Mouse (Mus musculus) MEL (cell line): ENCODE measurements around the gene Hist1h1e. TPM values are rescaled to one million over a fixed set of nuclear protein-coding genes. Genes with fewer than 3 reads are reported as not detected.

Experiments used
- DNase-seq: peaks from one replicate; pipeline ENCODE4 v3.0.0; 2011; ENCODE audit warnings: low read depth, low spot score
- H3K27ac ChIP-seq: 2 replicates; pipeline ENCODE4 v1.5.1; 2012; ENCODE audit warnings: low read depth, mild to moderate bottlenecking, control low read depth, low read length, moderate library complexity; ENCODE audit not compliant: control insufficient read depth
- H3K27me3 ChIP-seq, 2 experiments: fragments of 150-350 bp in 1 of 2; sonication (generic) in 1 of 2; 2 replicates each; pipeline ENCODE4 v1.6.1; 2012; ENCODE audit warnings: low read length in 2 of 2, mild to moderate bottlenecking in 2 of 2, improper control_type of control experiment in 1 of 2, moderate library complexity in 1 of 2; ENCODE audit not compliant: insufficient read depth in 2 of 2, control insufficient read depth in 1 of 2
- H3K36me3 ChIP-seq, 2 experiments: 2 replicates each; pipeline ENCODE4 v1.6.1; 2012 to 2014; ENCODE audit warnings: low read length in 2 of 2, improper control_type of control experiment in 1 of 2, inconsistent platforms in 1 of 2, mild to moderate bottlenecking in 1 of 2; ENCODE audit not compliant: insufficient read depth in 2 of 2, control insufficient read depth in 1 of 2
- H3K4me1 ChIP-seq, 2 experiments: fragments of 150-350 bp in 1 of 2; sonication (generic) in 1 of 2; 2 replicates each; pipeline ENCODE4 v1.6.1; 2012; ENCODE audit warnings: low read length in 2 of 2, improper control_type of control experiment in 1 of 2, mild to moderate bottlenecking in 1 of 2; ENCODE audit not compliant: insufficient read depth in 2 of 2, control insufficient read depth in 1 of 2
- H3K4me3 ChIP-seq, 2 experiments: fragments of 150-350 bp in 1 of 2; sonication (generic) in 1 of 2; 2 replicates each; pipeline ENCODE4 v1.5.1; 2012; ENCODE audit warnings: low read depth in 2 of 2, low read length in 2 of 2, mild to moderate bottlenecking in 2 of 2, moderate library complexity in 2 of 2, control low read depth in 1 of 2, improper control_type of control experiment in 1 of 2; ENCODE audit not compliant: control insufficient read depth in 1 of 2, insufficient read depth in 1 of 2
- H3K79me2 ChIP-seq: 2 replicates; pipeline ENCODE4 v1.6.1; 2012; ENCODE audit warnings: mild to moderate bottlenecking, low read length, moderate library complexity; ENCODE audit not compliant: control insufficient read depth, poor library complexity, insufficient read depth
- H3K9ac ChIP-seq: 2 replicates; pipeline ENCODE4 v1.6.1; 2012; ENCODE audit warnings: low read depth, mild to moderate bottlenecking, control low read depth, low read length, moderate library complexity; ENCODE audit not compliant: control insufficient read depth, poor library complexity, severe bottlenecking
- H3K9me3 ChIP-seq: fragments of 150-350 bp; sonication (generic); replicated peaks from 2 replicates; pipeline ENCODE4 v1.6.1; 2012; ENCODE audit warnings: mild to moderate bottlenecking, low read length, improper control_type of control experiment, moderate library complexity; ENCODE audit not compliant: insufficient read depth
- CHD1 ChIP-seq: IDR thresholded peaks from 2 replicates; pipeline ENCODE4 v1.6.1; 2012; ENCODE audit warnings: low read depth, mild to moderate bottlenecking, inconsistent platforms, low read length, improper control_type of control experiment
- E2F4 ChIP-seq: IDR thresholded peaks from 2 replicates; pipeline ENCODE4 v1.6.1; 2011; ENCODE audit warnings: low read depth, low read length, improper control_type of control experiment, borderline replicate concordance
- ELF1 ChIP-seq: IDR thresholded peaks from 2 replicates; pipeline ENCODE4 v1.6.1; 2014; ENCODE audit warnings: low read depth, mild to moderate bottlenecking, inconsistent platforms, low read length, improper control_type of control experiment, moderate library complexity
- EP300 ChIP-seq, 2 experiments: IDR thresholded peaks; 2 replicates each; pipeline ENCODE4 v1.6.1; 2011; ENCODE audit warnings: improper control_type of control experiment in 2 of 2, low read length in 2 of 2, low read depth in 1 of 2, mild to moderate bottlenecking in 1 of 2
- GATA1 ChIP-seq: IDR thresholded peaks from 2 replicates; pipeline ENCODE4 v1.6.1; 2011; ENCODE audit warnings: low read depth, low read length, improper control_type of control experiment
- KAT2A ChIP-seq: conservative IDR thresholded peaks from 2 replicates; pipeline ENCODE4 v1.6.1; 2012; ENCODE audit warnings: low read depth, low read length, improper control_type of control experiment, inconsistent platforms
- MAX ChIP-seq: IDR thresholded peaks from 2 replicates; pipeline ENCODE4 v1.6.1; 2011; ENCODE audit warnings: low read length, improper control_type of control experiment
- MEF2A ChIP-seq: IDR thresholded peaks from 2 replicates; pipeline ENCODE4 v1.6.1; 2014; ENCODE audit warnings: low read depth, mild to moderate bottlenecking, inconsistent platforms, low read length, improper control_type of control experiment; ENCODE audit not compliant: poor library complexity, insufficient replicate concordance, severe bottlenecking; ENCODE audit errors: extremely low read depth
- MXI1 ChIP-seq: IDR thresholded peaks from 2 replicates; pipeline ENCODE4 v1.6.1; 2011; ENCODE audit warnings: mild to moderate bottlenecking, low read depth, low read length, improper control_type of control experiment
- MYC ChIP-seq: IDR thresholded peaks from 2 replicates; pipeline ENCODE4 v1.6.1; 2011; ENCODE audit warnings: low read depth, mild to moderate bottlenecking, low read length, improper control_type of control experiment, moderate library complexity
- NELFE ChIP-seq: IDR thresholded peaks from 2 replicates; pipeline ENCODE4 v1.6.1; 2011; ENCODE audit warnings: low read depth, low read length, improper control_type of control experiment
- POLR2AphosphoS5 ChIP-seq: IDR thresholded peaks from 2 replicates; pipeline ENCODE4 v1.6.1; 2012; ENCODE audit warnings: low read depth, borderline replicate concordance, mild to moderate bottlenecking, inconsistent platforms, low read length, moderate library complexity, mixed read lengths
- RAD21 ChIP-seq: IDR thresholded peaks from 2 replicates; pipeline ENCODE4 v1.6.1; 2011; ENCODE audit warnings: mild to moderate bottlenecking, low read depth, low read length, improper control_type of control experiment
- SMC3 ChIP-seq: IDR thresholded peaks from 2 replicates; pipeline ENCODE4 v1.6.1; 2011; ENCODE audit warnings: low read depth, low read length, improper control_type of control experiment
- TBP ChIP-seq: IDR thresholded peaks from 2 replicates; pipeline ENCODE4 v1.8.0; 2011; ENCODE audit warnings: low read depth, low read length, improper control_type of control experiment
- USF1 ChIP-seq: IDR thresholded peaks from 2 replicates; pipeline ENCODE4 v1.6.1; 2014; ENCODE audit warnings: low read depth, mild to moderate bottlenecking, inconsistent platforms, low read length, improper control_type of control experiment, moderate library complexity
- ZC3H11A ChIP-seq: IDR thresholded peaks from 2 replicates; pipeline ENCODE4 v1.6.1; 2012; ENCODE audit warnings: low read depth, mild to moderate bottlenecking, inconsistent platforms, low read length, improper control_type of control experiment
- ZKSCAN1 ChIP-seq: IDR thresholded peaks from 2 replicates; pipeline ENCODE4 v1.6.1; 2012; ENCODE audit warnings: low read depth, mild to moderate bottlenecking, inconsistent platforms, low read length, improper control_type of control experiment, moderate library complexity
- polyA plus RNA-seq, 2 experiments: library from polyadenylated mRNA; stranded (reverse) in 1 of 2; unstranded in 1 of 2; fragments of >175 nt in 1 of 2; fragments of >200 nt in 1 of 2; gene quantifications; 2 replicates each; pipeline versions ENCODE4 v1.2.1 to v1.2.4; 2012; ENCODE audit warnings: low replicate concordance in 2 of 2, low read depth in 1 of 2; ENCODE audit not compliant: insufficient read length in 2 of 2, insufficient read depth in 1 of 2, missing spikeins in 1 of 2
- total RNA-seq: library from RNA; depleted of rRNA; stranded (reverse); fragments of 300-350 nt; gene quantifications from 2 replicates; pipeline ENCODE4 v1.2.3, GENCODE M21; 2012

Hist1h1e gene
- total and polyA plus RNA-seq, 3 experiments: 1.6 to 268 TPM; not detected in 1

DNA sequence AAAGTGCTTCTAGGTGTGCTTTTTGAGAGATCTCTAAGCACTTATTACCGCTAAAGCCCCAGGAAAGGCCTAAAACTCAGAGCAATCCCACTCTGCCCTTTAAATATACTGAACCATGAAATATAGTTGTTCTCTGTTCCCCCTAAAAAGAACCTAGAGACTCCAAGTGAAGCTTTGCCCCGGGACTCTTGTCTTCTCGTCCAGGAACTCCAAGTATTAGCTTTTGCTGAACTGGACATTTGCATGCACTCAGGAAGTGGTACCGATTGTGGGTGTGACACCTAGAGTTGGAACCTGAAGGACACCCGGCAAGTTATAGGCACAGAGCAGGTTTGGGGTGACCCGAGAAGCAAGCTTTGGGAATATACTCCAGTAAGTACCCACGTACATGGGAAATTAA, 31.2 kb downstream of the Hist1h1e start:
- DNase-seq: no peak
- no peak for TF ChIP-seq EP300 (IDR thresholded peaks at IDR 0.05; ENCODE audit: low read depth in 1 of 2, low read length in 2 of 2)
- no peak for TF ChIP-seq KAT2A
- no peak for TF ChIP-seq ZKSCAN1
- no peak for TF ChIP-seq TBP
- no peak for TF ChIP-seq MEF2A
- TF ChIP-seq POLR2AphosphoS5: no peak
- TF ChIP-seq MYC: no peak
- no peak for TF ChIP-seq NELFE
- no peak for TF ChIP-seq GATA1
- TF ChIP-seq RAD21: no peak
- no peak for TF ChIP-seq ZC3H11A
- no peak for TF ChIP-seq SMC3
- no peak for TF ChIP-seq CHD1
- TF ChIP-seq MAX: no peak
- no peak for TF ChIP-seq USF1
- TF ChIP-seq ELF1: no peak
- no peak for TF ChIP-seq E2F4
- Histone ChIP-seq H3K27me3 (no peaks in the 10 kb centered on the region), H3K36me3 (peaks cover 0 to 33% of the 10 kb centered on the region in 2 experiments; a peak in 2 of 4 replicates), H3K9ac (no peak overlapping the region), H3K9me3 (no peaks in the 10 kb centered on the region), H3K79me2 (no peaks in the 10 kb centered on the region; the same call in 1 of the 2 replicates), H3K27ac (no peak overlapping the region), H3K4me3 (no peak overlapping the region), H3K4me1 (peaks cover 13 to 31% of the 10 kb centered on the region in 2 experiments)

- Histone ChIP-seq H3K9ac (peak overlapping the region; percentile 79), H3K9me3 (no peaks in the 10 kb centered on the region), H3K4me1 (peaks cover 0 to 8% of the 10 kb centered on the region in 2 experiments; a peak in 2 of 4 replicates), H3K27ac (peak overlapping the region; percentile 99), H3K27me3 (no peaks in the 10 kb centered on the region), H3K79me2 (no peaks in the 10 kb centered on the region; the same call in 1 of the 2 replicates), H3K36me3 (peaks cover 0 to 27% of the 10 kb centered on the region in 2 experiments; a peak in 2 of 4 replicates), H3K4me3 (peak overlapping the region; percentile 44 to 62)
- peak; percentile 70 for DNase-seq
- no peak for TF ChIP-seq MXI1
- TF ChIP-seq ZC3H11A: no peak
Observed at GRCm38 (mm10) chr13:23586940-23587225, 35.5 kb downstream of the Hist1h1e start.
